Mouse (Mus musculus): Measurements from ENCODE around the gene Dmbx1. TPM values are rescaled to one million over a fixed set of nuclear protein-coding genes. Genes with fewer than 3 reads are reported as not detected.

Dmbx1 gene
- polyA plus RNA-seq, 1 experiment from 2014 or later, result not detected

- ATAC-seq (replicated peaks; ENCODE audit: low FRiP score, low read depth) (no peak), DNase-seq (ENCODE audit: low spot score) (peak; percentile 75)
- Histone ChIP-seq H3K36me3 (ENCODE audit: insufficient read depth, low read length) (no peaks in the 10 kb centered on the region), H3K9me3 (replicated peaks; ENCODE audit: low read length) (no peaks in the 10 kb centered on the region), H3K9ac (ENCODE audit: low read depth, low read length) (no peak overlapping the region), H3K4me1 (replicated peaks; ENCODE audit: insufficient read depth, low read length) (no peaks in the 10 kb centered on the region), H3K27ac (no peak overlapping the region), H3K4me2 (ENCODE audit: low read length) (no peak overlapping the region), H3K27me3 (ENCODE audit: insufficient read depth, low read length) (peaks cover 53% of the 10 kb centered on the region), H3K4me3 (replicated peaks; ENCODE audit: low read depth, low read length) (no peak overlapping the region)
- WGBS, result 17% methylated on average over 6 of the region's 6 CpGs
- peak; percentile 74 for TF ChIP-seq CTCF (IDR thresholded peaks at IDR 0.05; ENCODE audit: low read depth)
These were observed 13.0 kb upstream of the Dmbx1 start for GRCm38 (mm10) chr4:115952758-115953157.

GRCm38 (mm10) chr4:115943669-115944314 lies 4.1 kb upstream of the Dmbx1 start:
- ATAC-seq (replicated peaks; ENCODE audit: low FRiP score, low read depth) (no peak), DNase-seq (ENCODE audit: low spot score) (no peak)
- Histone ChIP-seq H3K27me3 (ENCODE audit: insufficient read depth, low read length) (peaks cover 80% of the 10 kb centered on the region), H3K4me3 (replicated peaks; ENCODE audit: low read depth, low read length) (no peak overlapping the region), H3K4me2 (ENCODE audit: low read length) (no peak overlapping the region), H3K4me1 (replicated peaks; ENCODE audit: insufficient read depth, low read length) (peaks cover 3% of the 10 kb centered on the region), H3K9ac (ENCODE audit: low read depth, low read length) (no peak overlapping the region), H3K36me3 (ENCODE audit: insufficient read depth, low read length) (no peaks in the 10 kb centered on the region), H3K27ac (no peak overlapping the region), H3K9me3 (replicated peaks; ENCODE audit: low read length) (no peaks in the 10 kb centered on the region)
- TF ChIP-seq CTCF (IDR thresholded peaks at IDR 0.05; ENCODE audit: low read depth), result no peak
- 1% methylated on average over 40 of the region's 41 CpGs for WGBS

- H3K36me3 ChIP-seq (ENCODE audit: insufficient read depth, low read length), result no peaks in the 10 kb centered on the region
- H3K9ac ChIP-seq (ENCODE audit: low read depth, low read length), result no peak overlapping the region
- peaks cover 3% of the 10 kb centered on the region for H3K4me1 ChIP-seq (replicated peaks; ENCODE audit: insufficient read depth, low read length)
- H3K4me3 ChIP-seq (replicated peaks; ENCODE audit: low read depth, low read length), result no peak overlapping the region
- H3K4me2 ChIP-seq (ENCODE audit: low read length), result no peak overlapping the region
- TF ChIP-seq CTCF (IDR thresholded peaks at IDR 0.05; ENCODE audit: low read depth), result no peak
- DNase-seq (ENCODE audit: low spot score) (no peak), ATAC-seq (replicated peaks; ENCODE audit: low FRiP score, low read depth) (no peak)
- H3K27ac ChIP-seq, result no peak overlapping the region
- peaks cover 95% of the 10 kb centered on the region for H3K27me3 ChIP-seq (ENCODE audit: insufficient read depth, low read length)
- H3K9me3 ChIP-seq (replicated peaks; ENCODE audit: low read length), result no peaks in the 10 kb centered on the region
- 9% methylated on average over 9 of the region's 9 CpGs for WGBS
These were observed 1.6 kb upstream of the Dmbx1 start for GRCm38 (mm10) chr4:115941242-115941820.

- no peak for ATAC-seq (replicated peaks; ENCODE audit: low FRiP score, low read depth)
- 9% methylated on average over 3 of the region's 3 CpGs for WGBS
These were observed 955 bp upstream of the Dmbx1 start for GRCm38 (mm10) chr4:115940681-115941080.

GRCm38 (mm10) chr4:115938276-115939160 lies 1.2 kb downstream of the Dmbx1 start:
- DNase-seq (ENCODE audit: low spot score), result no peak
- 0 out of 2 replicates have a peak overlapping the region, but pooled peaks have one; percentile 15 for H3K4me3 ChIP-seq (replicated peaks; ENCODE audit: low read depth, low read length)

More at GRCm38 (mm10) chr4:115940681-115941080, 955 bp upstream of the Dmbx1 start:
- H3K36me3 ChIP-seq (ENCODE audit: insufficient read depth, low read length), result no peaks in the 10 kb centered on the region
- no peaks in the 10 kb centered on the region for H3K9me3 ChIP-seq (replicated peaks; ENCODE audit: low read length)
- H3K9ac ChIP-seq (ENCODE audit: low read depth, low read length), result no peak overlapping the region
- DNase-seq (ENCODE audit: low spot score), result no peak
- H3K4me3 ChIP-seq (replicated peaks; ENCODE audit: low read depth, low read length), result no peak overlapping the region
- H3K27ac ChIP-seq, result no peak overlapping the region
- H3K4me1 ChIP-seq (replicated peaks; ENCODE audit: insufficient read depth, low read length), result peaks cover 3% of the 10 kb centered on the region
- peaks cover 94% of the 10 kb centered on the region for H3K27me3 ChIP-seq (ENCODE audit: insufficient read depth, low read length)
- no peak overlapping the region for H3K4me2 ChIP-seq (ENCODE audit: low read length)
- no peak for TF ChIP-seq CTCF (IDR thresholded peaks at IDR 0.05; ENCODE audit: low read depth)

More at GRCm38 (mm10) chr4:115938276-115939160, 1.2 kb downstream of the Dmbx1 start:
- Histone ChIP-seq H3K9me3 (replicated peaks; ENCODE audit: low read length) (no peaks in the 10 kb centered on the region), H3K4me2 (ENCODE audit: low read length) (no peak overlapping the region), H3K27me3 (ENCODE audit: insufficient read depth, low read length) (peaks cover 94% of the 10 kb centered on the region), H3K27ac (no peak overlapping the region), H3K4me1 (replicated peaks; ENCODE audit: insufficient read depth, low read length) (peaks cover 3% of the 10 kb centered on the region), H3K36me3 (ENCODE audit: insufficient read depth, low read length) (no peaks in the 10 kb centered on the region), H3K9ac (ENCODE audit: low read depth, low read length) (no peak overlapping the region)
- no peak for ATAC-seq (replicated peaks; ENCODE audit: low FRiP score, low read depth)
- 3% methylated on average over 37 of the region's 37 CpGs for WGBS
- TF ChIP-seq CTCF (IDR thresholded peaks at IDR 0.05; ENCODE audit: low read depth), result no peak
